ENCODE assay signal across 25 mouse cellular contexts in genomic region chr14:29313431-29313830, GRCm38 (mm10).
"Had no signal": no experiment of that assay in that cellular context is flagged by ENCODE, and none has a peak within 500 bp of the region (broad histone marks: within the 10 kb centered on the region; RNA-seq: fewer than 3 reads in every experiment).

No protein-coding gene starts in this region.

- H3K4me2 ChIP-seq: heart, embryonic 13.5 days; heart, embryonic 15.5 days; hindbrain, embryonic 13.5 days; hindbrain, embryonic 15.5 days; kidney, embryonic 15.5 days; limb, embryonic 13.5 days; limb, embryonic 15.5 days; liver, embryonic 12.5 days had no signal

- DNase-seq: gastrocnemius, postnatal 14 days; gastrocnemius, postnatal 36 days; heart, adult 18-20 months; heart, postnatal 14 days; heart, postnatal 36 days; kidney, adult 11 months; kidney, adult 2 months; kidney, adult 9 months; kidney, postnatal 14 days; kidney, postnatal 36 days; layer of hippocampus, adult 9-11 months; layer of hippocampus, postnatal 36 days; lung, adult 18-20 months had no signal

- H3K36me3 ChIP-seq: heart, embryonic 10.5 days; heart, embryonic 13.5 days; heart, embryonic 15.5 days; hindbrain, embryonic 13.5 days; hindbrain, embryonic 15.5 days; kidney, embryonic 15.5 days; limb, embryonic 13.5 days; limb, embryonic 15.5 days; liver, embryonic 12.5 days had no signal

- H3K27me3 ChIP-seq: heart, embryonic 13.5 days; heart, embryonic 15.5 days; hindbrain, embryonic 13.5 days; hindbrain, embryonic 15.5 days; kidney, embryonic 15.5 days; limb, embryonic 13.5 days; limb, embryonic 15.5 days; liver, embryonic 12.5 days had no signal

- H3K9me3 ChIP-seq: heart, embryonic 10.5 days; heart, embryonic 13.5 days; heart, embryonic 15.5 days; hindbrain, embryonic 13.5 days; hindbrain, embryonic 15.5 days; kidney, embryonic 15.5 days; limb, embryonic 13.5 days; limb, embryonic 15.5 days; liver, embryonic 12.5 days had no signal

- H3K27ac ChIP-seq: heart, embryonic 10.5 days; heart, embryonic 13.5 days; heart, embryonic 15.5 days; hindbrain, embryonic 13.5 days; hindbrain, embryonic 15.5 days; kidney, embryonic 15.5 days; kidney, postnatal 0 days; limb, embryonic 13.5 days; limb, embryonic 15.5 days; liver, embryonic 12.5 days; liver, embryonic 14.5 days had no signal

- H3K9ac ChIP-seq: heart, embryonic 13.5 days; heart, embryonic 15.5 days; hindbrain, embryonic 13.5 days; hindbrain, embryonic 15.5 days; kidney, embryonic 15.5 days; limb, embryonic 13.5 days; limb, embryonic 15.5 days; liver, embryonic 12.5 days; liver, embryonic 14.5 days had no signal

- H3K4me1 ChIP-seq: heart, embryonic 10.5 days; heart, embryonic 13.5 days; heart, embryonic 15.5 days; hindbrain, embryonic 13.5 days; hindbrain, embryonic 15.5 days; kidney, embryonic 15.5 days; limb, embryonic 13.5 days; limb, embryonic 15.5 days; liver, embryonic 12.5 days had no signal

- ATAC-seq: intestine, embryonic 16.5 days; liver, embryonic 12.5 days had no signal

- H3K4me3 ChIP-seq: heart, embryonic 10.5 days; heart, embryonic 13.5 days; heart, embryonic 15.5 days; hindbrain, embryonic 13.5 days; hindbrain, embryonic 15.5 days; kidney, embryonic 15.5 days; limb, embryonic 13.5 days; limb, embryonic 15.5 days; liver, embryonic 12.5 days had no signal
